Mouse (Mus musculus): Measurements from ENCODE around the gene Aldh16a1.
A peak's percentile ranks its signal among the peaks of the same experiment; 100 is the strongest.

GRCm38 (mm10) chr7:45093516-45093905, 60.9 kb downstream of the Aldh16a1 start:
- TF ChIP-seq EP300 (IDR thresholded peaks at IDR 0.05; ENCODE audit: insufficient read depth, low read depth, low read length) (peak; percentile 31; the same call in 1 of the 2 replicates), CTCF (IDR thresholded peaks at IDR 0.05; ENCODE audit: low read depth, low read length) (no peak)
